Mouse (Mus musculus) cortical plate, adult 2 months (tissue): ENCODE results near the gene Hras.

Experiments
- CTCF ChIP-seq: fragments of 200-500 bp; IDR thresholded peaks from 2 replicates; pipeline ENCODE4 v1.5.1; 2011; ENCODE audit warnings: mild to moderate bottlenecking, control low read depth, low read length; ENCODE audit not compliant: insufficient read depth; ENCODE audit errors: extremely low read depth
- POLR2A ChIP-seq: fragments of 200-500 bp; IDR thresholded peaks from 2 replicates; pipeline ENCODE4 v1.6.1; 2011; ENCODE audit warnings: mild to moderate bottlenecking, low read length, control low read depth; ENCODE audit not compliant: insufficient read depth; ENCODE audit errors: extremely low read depth

- TF ChIP-seq CTCF: no peak
- TF ChIP-seq POLR2A: peak; percentile 97
Measured at GRCm38 (mm10) chr7:141193948-141194347, at the start of gene Hras, which contains the start of gene Lrrc56.
